Mouse (Mus musculus) liver, postnatal 0 days (tissue): Measurements from ENCODE around the gene Gm20696.

ENCODE experiments used
- CTCF ChIP-seq: sonication (generic); IDR thresholded peaks from 2 replicates; pipeline ENCODE4 v1.5.1; 2016; ENCODE audit warnings: antibody characterized with exemption, low read depth
- EP300 ChIP-seq: IDR thresholded peaks from 2 replicates; pipeline ENCODE4 v1.6.1; 2016; ENCODE audit warnings: antibody characterized with exemption, low read depth, mild to moderate bottlenecking

- TF ChIP-seq CTCF (no peak), EP300 (no peak)
Observed at GRCm38 (mm10) chr6:99265173-99265572, 401.4 kb downstream of the Gm20696 start.
